Mouse (Mus musculus) small intestine, adult 2 months (tissue): ENCODE measurements at regions not wholly inside any gene's neighbourhood (a gene's known extent, or its start where the extent isn't known, plus 50 kb on each side); places are given as distances from the start of the nearest gene placed in this dataset.

Experiments used
- H3K27ac ChIP-seq: fragments of 200-500 bp; 2 replicates; pipeline ENCODE4 v1.5.1; 2012; ENCODE audit warnings: low read depth, low read length, control low read depth, inconsistent platforms; ENCODE audit not compliant: insufficient read depth
- H3K27me3 ChIP-seq: fragments of 200-500 bp; 2 replicates; pipeline ENCODE4 v1.6.1; 2012; ENCODE audit warnings: mild to moderate bottlenecking, moderate library complexity, low read length, inconsistent platforms; ENCODE audit not compliant: control insufficient read depth, insufficient read depth
- H3K36me3 ChIP-seq: fragments of 200-500 bp; 2 replicates; pipeline ENCODE4 v1.6.1; 2012; ENCODE audit warnings: mild to moderate bottlenecking, low read length, control low read depth, inconsistent platforms; ENCODE audit not compliant: control insufficient read depth, insufficient read depth
- H3K4me1 ChIP-seq: fragments of 200-500 bp; 2 replicates; pipeline ENCODE4 v1.6.1; 2012; ENCODE audit warnings: low read length, inconsistent platforms, mixed read lengths; ENCODE audit not compliant: control insufficient read depth, insufficient read depth, insufficient read length
- H3K4me3 ChIP-seq: fragments of 200-500 bp; 2 replicates; pipeline ENCODE4 v1.5.1; 2012; ENCODE audit warnings: low read depth, mild to moderate bottlenecking, control low read depth, inconsistent platforms, low read length, moderate library complexity
- CTCF ChIP-seq: fragments of 200-500 bp; IDR thresholded peaks from 2 replicates; pipeline ENCODE4 v1.5.1; 2012; ENCODE audit warnings: low read depth, mild to moderate bottlenecking, control low read depth, inconsistent platforms, low read length, moderate library complexity, mixed read lengths; ENCODE audit not compliant: insufficient replicate concordance, insufficient read length; ENCODE audit errors: extremely low read depth
- POLR2A ChIP-seq: fragments of 200-500 bp; IDR thresholded peaks from 2 replicates; pipeline ENCODE4 v1.6.1; 2012; ENCODE audit warnings: low read depth, mild to moderate bottlenecking, control low read depth, inconsistent platforms, low read length, moderate library complexity
- WGBS: fragments of 180-500 bp; shearing (Covaris S2); methylation state at CpG from one replicate; pipeline ENCODE4 v1.1.7; 2018; 5-methylcytosine and 5-hydroxymethylcytosine counted together

DNA sequence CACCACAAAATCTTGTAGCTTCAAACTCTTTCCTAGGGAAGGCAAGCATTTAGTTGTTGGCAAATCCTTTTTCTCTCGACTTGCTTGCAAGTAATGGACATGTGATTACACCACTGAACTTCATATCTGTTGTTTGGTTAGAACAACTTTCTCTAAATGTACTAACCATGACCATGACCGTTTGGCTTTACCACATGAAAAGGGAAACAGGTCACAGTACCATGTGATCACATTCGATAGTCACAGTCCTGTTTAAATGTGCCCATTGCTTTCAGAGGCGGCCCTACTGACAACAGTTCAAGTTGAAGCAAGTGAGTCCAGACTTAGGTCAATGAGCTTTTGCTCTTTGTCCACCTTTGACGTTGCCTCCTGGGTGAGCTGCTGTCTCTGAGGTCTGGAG lies 211.1 kb downstream of the Foxo1 start:
- WGBS = 78% methylated on average over 5 of the region's 5 CpGs
- no peak for TF ChIP-seq CTCF
- no peak for TF ChIP-seq POLR2A
- Histone ChIP-seq H3K36me3 (no peaks in the 10 kb centered on the region), H3K4me1 (no peaks in the 10 kb centered on the region), H3K27me3 (no peaks in the 10 kb centered on the region), H3K4me3 (no peak overlapping the region), H3K27ac (no peak overlapping the region)

- no peak for TF ChIP-seq POLR2A
- no peak for TF ChIP-seq CTCF
- Histone ChIP-seq H3K27me3 (no peaks in the 10 kb centered on the region), H3K36me3 (no peaks in the 10 kb centered on the region), H3K27ac (peak overlapping the region; percentile 93), H3K4me3 (no peak overlapping the region), H3K4me1 (peaks cover 13% of the 10 kb centered on the region; the same call in 1 of the 2 replicates)
- WGBS = 54% methylated on average over 4 of the region's 4 CpGs
These were observed 201.8 kb downstream of the Foxo1 start for GRCm38 (mm10) chr3:52469900-52470299.

- H3K36me3 ChIP-seq = no peaks in the 10 kb centered on the region
- TF ChIP-seq POLR2A = no peak
- TF ChIP-seq CTCF = no peak
- WGBS = 85% methylated on average over 5 of the region's 5 CpGs
These were observed 201.3 kb downstream of the Foxo1 start for GRCm38 (mm10) chr3:52469397-52469796.

GRCm38 (mm10) chr3:52468326-52468725 lies 200.2 kb downstream of the Foxo1 start:
- Histone ChIP-seq H3K27ac (no peak overlapping the region), H3K36me3 (no peaks in the 10 kb centered on the region), H3K4me1 (peaks cover 13% of the 10 kb centered on the region; the same call in 1 of the 2 replicates), H3K27me3 (no peaks in the 10 kb centered on the region), H3K4me3 (no peak overlapping the region)
- 87% methylated on average over 8 of the region's 8 CpGs for WGBS
- TF ChIP-seq POLR2A (no peak), CTCF (no peak)

More at GRCm38 (mm10) chr3:52469397-52469796, 201.3 kb downstream of the Foxo1 start:
- Histone ChIP-seq H3K27ac (no peak overlapping the region), H3K27me3 (no peaks in the 10 kb centered on the region), H3K4me3 (no peak overlapping the region), H3K4me1 (peaks cover 13% of the 10 kb centered on the region; the same call in 1 of the 2 replicates)

DNA sequence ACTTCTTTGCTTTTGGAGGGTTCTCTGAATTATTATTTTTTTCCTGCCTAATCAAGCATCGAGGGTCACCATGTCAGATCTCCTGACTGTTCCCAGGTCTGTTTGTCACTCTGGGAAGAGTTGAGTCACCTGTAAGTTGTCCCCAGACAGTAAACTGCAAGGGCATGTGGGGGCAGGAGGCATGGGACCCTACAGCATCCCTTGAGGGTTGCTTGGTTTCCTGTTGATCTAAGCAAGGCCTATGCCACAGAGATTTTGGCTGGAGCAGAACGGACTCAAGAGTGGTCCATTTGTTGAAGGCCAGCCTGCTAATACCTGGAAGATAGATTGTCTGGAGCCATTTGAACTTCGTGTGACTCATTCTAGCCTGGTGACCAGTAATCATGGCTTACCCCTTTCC lies 199.7 kb downstream of the Foxo1 start:
- no peak overlapping the region for H3K4me3 ChIP-seq
- no peak overlapping the region for H3K27ac ChIP-seq
- H3K27me3 ChIP-seq = no peaks in the 10 kb centered on the region
- 78% methylated on average over 3 of the region's 3 CpGs for WGBS
- no peak for TF ChIP-seq CTCF
- TF ChIP-seq POLR2A = no peak
- H3K36me3 ChIP-seq = no peaks in the 10 kb centered on the region
- peaks cover 13% of the 10 kb centered on the region; the same call in 1 of the 2 replicates for H3K4me1 ChIP-seq

- H3K27ac ChIP-seq = no peak overlapping the region
- TF ChIP-seq POLR2A = no peak
- TF ChIP-seq CTCF = no peak
- H3K4me1 ChIP-seq = peaks cover 11% of the 10 kb centered on the region; the same call in 1 of the 2 replicates
- 80% methylated on average over 11 of the region's 11 CpGs for WGBS
- H3K36me3 ChIP-seq = no peaks in the 10 kb centered on the region
- H3K27me3 ChIP-seq = no peaks in the 10 kb centered on the region
- no peak overlapping the region for H3K4me3 ChIP-seq
These were observed 198.9 kb downstream of the Foxo1 start for GRCm38 (mm10) chr3:52466984-52467565.

DNA sequence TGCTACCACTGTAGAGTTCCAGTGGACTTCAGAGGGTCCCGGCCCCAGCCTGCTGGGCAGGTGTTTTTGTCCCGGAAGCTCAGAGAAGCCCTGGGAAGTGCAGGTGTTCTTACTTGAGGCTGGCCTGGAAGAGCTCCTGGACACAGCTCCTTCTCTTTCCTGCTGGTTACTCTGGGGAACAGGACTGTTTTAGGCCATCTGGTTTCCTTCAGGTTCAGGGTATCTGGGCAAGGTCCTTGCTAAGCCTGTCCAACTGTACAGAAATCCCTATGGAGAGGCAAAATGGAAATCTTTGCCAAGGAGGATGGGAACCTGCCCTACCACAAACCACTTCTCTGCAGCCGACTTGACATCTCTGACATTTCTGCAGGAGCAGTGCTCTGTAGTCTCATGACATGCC lies 198.4 kb downstream of the Foxo1 start:
- no peak for TF ChIP-seq POLR2A
- TF ChIP-seq CTCF = no peak
- no peak overlapping the region for H3K4me3 ChIP-seq
- H3K36me3 ChIP-seq = no peaks in the 10 kb centered on the region
- H3K27ac ChIP-seq = no peak overlapping the region
- H3K4me1 ChIP-seq = peaks cover 11% of the 10 kb centered on the region; the same call in 1 of the 2 replicates
- 85% methylated on average over 3 of the region's 3 CpGs for WGBS
- no peaks in the 10 kb centered on the region for H3K27me3 ChIP-seq
